Mouse (Mus musculus) ES-Bruce4 (cell line): ENCODE data around the gene Ccr7.

Experiments
- CTCF ChIP-seq: IDR thresholded peaks from one replicate; pipeline ENCODE4 v1.8.1; 2011; ENCODE audit warnings: low read depth, low read length
- EP300 ChIP-seq: IDR thresholded peaks from 2 replicates; pipeline ENCODE4 v1.6.1; 2011; ENCODE audit warnings: low read depth, low read length; ENCODE audit not compliant: insufficient read depth
- POLR2A ChIP-seq: IDR thresholded peaks from one replicate; pipeline ENCODE4 v1.8.1; 2011; ENCODE audit warnings: low read length; ENCODE audit not compliant: insufficient read depth

DNA sequence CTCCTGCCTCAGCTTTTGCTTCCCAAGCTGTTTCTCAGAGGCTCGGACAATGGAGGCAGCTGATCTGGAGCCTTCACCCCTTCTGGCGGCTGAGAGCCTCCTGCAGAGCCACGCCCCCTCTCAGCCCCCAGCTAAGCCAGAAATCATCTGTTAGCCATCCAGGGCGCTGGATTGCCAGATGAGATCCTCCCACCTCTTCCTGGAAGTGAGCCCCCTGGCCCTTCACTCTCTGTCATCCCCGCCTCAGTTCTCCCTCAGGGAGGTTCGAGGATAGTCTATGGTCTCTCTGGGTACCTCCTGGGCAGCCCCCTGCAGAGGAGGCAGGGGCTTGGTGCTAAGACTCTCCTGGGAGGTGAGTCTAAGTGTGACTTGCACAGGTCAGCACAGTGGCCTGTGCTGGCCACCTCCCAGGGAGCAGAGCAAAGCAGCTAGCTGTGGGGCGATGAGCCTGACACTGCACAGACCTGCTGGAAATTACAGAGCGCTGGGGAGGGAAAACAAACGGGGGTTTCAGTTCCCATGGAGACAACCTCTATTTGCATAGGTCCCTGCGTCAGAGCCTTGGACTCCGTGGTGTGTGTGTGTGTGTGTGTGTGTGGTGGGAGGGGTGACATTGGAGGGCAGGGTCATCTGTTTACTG, 22.7 kb downstream of the Ccr7 start:
- TF ChIP-seq EP300, result peak; percentile 53; the same call in 1 of the 2 replicates
- TF ChIP-seq POLR2A, result no peak
- no peak for TF ChIP-seq CTCF
